Mouse (Mus musculus): ENCODE measurements around the gene Mettl7a2. TPM values are rescaled to one million over a fixed set of nuclear protein-coding genes. Genes with fewer than 3 reads are reported as not detected.

Mettl7a2 gene
- total RNA-seq, 1 experiment, result 1.4 TPM

DNA sequence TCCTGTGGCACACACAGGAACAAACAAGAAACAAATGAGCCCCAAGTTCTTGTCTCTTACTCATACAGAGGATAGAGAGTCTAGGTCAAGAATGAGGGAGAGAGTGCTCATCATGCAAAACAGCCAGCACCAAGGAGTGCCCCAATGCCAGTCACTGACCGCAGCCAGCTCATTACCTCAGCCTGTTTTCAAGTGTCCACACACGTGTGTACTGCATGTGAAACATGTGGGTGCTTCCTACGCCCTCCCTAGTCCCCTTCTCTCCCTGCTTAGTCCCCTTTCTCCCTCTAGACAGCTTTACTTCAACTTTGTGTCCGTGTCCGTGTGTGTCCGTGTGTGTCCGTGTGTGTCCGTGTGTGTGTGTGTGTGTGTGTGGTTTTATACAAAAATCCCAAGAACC, 26.7 kb downstream of the Mettl7a2 start:
- Histone ChIP-seq H3K9me3 (ENCODE audit: control insufficient read depth, insufficient read depth, low read depth, low read length) (no peaks in the 10 kb centered on the region), H3K4me1 (ENCODE audit: control insufficient read depth in 2 of 2, insufficient read depth in 2 of 2, low read length in 2 of 2, poor library complexity in 1 of 2) (no peaks in the 10 kb centered on the region), H3K27ac (ENCODE audit: insufficient read depth, low read depth, low read length, poor library complexity, severe bottlenecking) (no peak overlapping the region), H3K36me3 (ENCODE audit: control insufficient read depth, insufficient read depth, low read length, poor library complexity, severe bottlenecking) (no peaks in the 10 kb centered on the region), H3K4me3 (ENCODE audit: insufficient read depth in 1 of 2, low read depth in 1 of 2, low read length in 2 of 2, poor library complexity in 1 of 2, severe bottlenecking in 1 of 2) (no peak overlapping the region), H3K9ac (ENCODE audit: insufficient read depth, low read depth, low read length, poor library complexity, severe bottlenecking) (no peak overlapping the region)
- TF ChIP-seq HCFC1 (IDR thresholded peaks at IDR 0.05; ENCODE audit: borderline replicate concordance, insufficient read depth, low read length) (no peak), ZC3H11A (IDR thresholded peaks at IDR 0.05; ENCODE audit: borderline replicate concordance, low read depth, low read length) (no peak), CHD2 (IDR thresholded peaks at IDR 0.05; ENCODE audit: low read depth, low read length) (no peak), ZNF384 (IDR thresholded peaks at IDR 0.05; ENCODE audit: low read depth, low read length) (no peak), MAFK (IDR thresholded peaks at IDR 0.05; ENCODE audit: insufficient read depth, low read depth, low read length) (no peak)
- no peak for DNase-seq (ENCODE audit: low read depth, low spot score)
- in situ Hi-C loops (cut with MboI; ENCODE audit: low sequenced_read_pairs in 2 of 2, unreplicated experiment in 2 of 2), result no loop called here

- H3K27ac ChIP-seq (ENCODE audit: insufficient read depth, low read depth, low read length, poor library complexity, severe bottlenecking), result no peak overlapping the region
- H3K9ac ChIP-seq (ENCODE audit: insufficient read depth, low read depth, low read length, poor library complexity, severe bottlenecking), result no peak overlapping the region
- in situ Hi-C loops (cut with MboI; ENCODE audit: low sequenced_read_pairs in 2 of 2, unreplicated experiment in 2 of 2), result no loop called here
- no peaks in the 10 kb centered on the region for H3K4me1 ChIP-seq (ENCODE audit: control insufficient read depth in 2 of 2, insufficient read depth in 2 of 2, low read length in 2 of 2, poor library complexity in 1 of 2)
- DNase-seq (ENCODE audit: low read depth, low spot score), result no peak
- H3K4me3 ChIP-seq (ENCODE audit: insufficient read depth in 1 of 2, low read depth in 1 of 2, low read length in 2 of 2, poor library complexity in 1 of 2, severe bottlenecking in 1 of 2), result no peak overlapping the region
- no peaks in the 10 kb centered on the region for H3K36me3 ChIP-seq (ENCODE audit: control insufficient read depth, insufficient read depth, low read length, poor library complexity, severe bottlenecking)
- TF ChIP-seq CHD2 (IDR thresholded peaks at IDR 0.05; ENCODE audit: low read depth, low read length) (no peak), ZC3H11A (IDR thresholded peaks at IDR 0.05; ENCODE audit: borderline replicate concordance, low read depth, low read length) (no peak)
- no peaks in the 10 kb centered on the region for H3K9me3 ChIP-seq (ENCODE audit: control insufficient read depth, insufficient read depth, low read depth, low read length)
Observed at GRCm38 (mm10) chr15:100380104-100380503, 27.1 kb downstream of the Mettl7a2 start.

DNA sequence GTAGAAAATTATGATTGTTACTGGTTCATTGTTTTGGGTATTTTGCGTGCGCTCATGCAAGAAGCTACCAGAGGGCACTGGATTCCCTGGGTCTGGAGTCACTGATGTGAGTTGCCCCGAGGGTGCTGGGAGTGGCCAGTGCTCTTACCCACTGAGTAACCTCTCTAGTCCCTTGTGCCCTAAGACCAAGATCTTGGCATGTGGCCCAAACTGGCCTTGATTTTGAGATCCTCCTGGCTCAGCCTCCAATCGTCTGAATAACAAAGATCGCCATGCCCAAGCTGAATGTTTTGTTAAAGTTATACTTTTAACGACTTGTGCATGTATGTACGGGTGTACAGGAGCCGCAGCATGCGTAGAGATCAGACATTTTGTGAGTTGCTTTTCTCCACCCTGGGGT, 32.7 kb downstream of the Mettl7a2 start:
- H3K9ac ChIP-seq (ENCODE audit: insufficient read depth, low read depth, low read length, poor library complexity, severe bottlenecking), result no peak overlapping the region
- in situ Hi-C loops (cut with MboI; ENCODE audit: low sequenced_read_pairs in 2 of 2, unreplicated experiment in 2 of 2), result no loop called here
- no peak overlapping the region for H3K27ac ChIP-seq (ENCODE audit: insufficient read depth, low read depth, low read length, poor library complexity, severe bottlenecking)
- H3K4me3 ChIP-seq (ENCODE audit: insufficient read depth in 1 of 2, low read depth in 1 of 2, low read length in 2 of 2, poor library complexity in 1 of 2, severe bottlenecking in 1 of 2), result no peak overlapping the region
- no peak for DNase-seq (ENCODE audit: low read depth, low spot score)
- H3K4me1 ChIP-seq (ENCODE audit: control insufficient read depth in 2 of 2, insufficient read depth in 2 of 2, low read length in 2 of 2, poor library complexity in 1 of 2), result no peaks in the 10 kb centered on the region
- H3K9me3 ChIP-seq (ENCODE audit: control insufficient read depth, insufficient read depth, low read depth, low read length), result no peaks in the 10 kb centered on the region
- no peak for TF ChIP-seq CHD2 (IDR thresholded peaks at IDR 0.05; ENCODE audit: low read depth, low read length)
- no peak for TF ChIP-seq ZC3H11A (IDR thresholded peaks at IDR 0.05; ENCODE audit: borderline replicate concordance, low read depth, low read length)
- no peak for TF ChIP-seq MAFK (IDR thresholded peaks at IDR 0.05; ENCODE audit: insufficient read depth, low read depth, low read length)
- no peak for TF ChIP-seq HCFC1 (IDR thresholded peaks at IDR 0.05; ENCODE audit: borderline replicate concordance, insufficient read depth, low read length)
- TF ChIP-seq ZNF384 (IDR thresholded peaks at IDR 0.05; ENCODE audit: low read depth, low read length), result no peak
- H3K36me3 ChIP-seq (ENCODE audit: control insufficient read depth, insufficient read depth, low read length, poor library complexity, severe bottlenecking), result 0 out of 2 replicates have a peak, but pooled peaks cover 2% of the 10 kb centered on the region

DNA sequence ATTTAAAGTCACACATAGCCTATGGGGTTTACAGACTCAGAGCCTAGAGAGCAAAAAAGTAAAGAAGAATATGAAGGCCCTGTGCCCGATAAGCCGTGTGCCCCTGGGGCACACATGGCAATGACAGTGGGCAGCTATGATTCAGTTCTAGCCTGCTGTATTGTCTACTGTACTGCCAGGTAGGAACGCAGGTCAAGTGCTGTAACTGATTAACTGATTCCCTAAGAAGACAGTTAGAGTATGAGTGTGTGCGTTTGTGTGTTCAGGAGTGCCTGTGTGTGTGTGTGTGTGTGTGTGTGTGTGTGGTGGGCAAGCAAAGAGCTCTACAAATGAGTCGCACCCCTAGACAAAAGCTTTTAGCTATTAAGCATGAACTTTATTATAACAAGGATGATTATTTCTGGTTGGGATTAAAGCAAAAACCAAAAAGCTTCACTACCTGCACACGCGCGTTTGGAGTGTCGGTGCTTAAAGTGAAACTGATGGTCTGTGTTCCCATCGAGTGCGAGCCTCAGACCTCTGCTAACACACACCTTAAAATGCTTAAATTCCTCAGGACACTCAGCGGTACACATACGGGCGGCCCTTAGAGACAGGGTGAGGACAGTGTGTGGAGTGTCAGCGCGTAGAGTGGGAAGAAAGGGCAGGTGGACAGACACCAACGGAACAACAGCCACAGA, 34.7 kb downstream of the Mettl7a2 start:
- no peak for TF ChIP-seq ZNF384 (IDR thresholded peaks at IDR 0.05; ENCODE audit: low read depth, low read length)
- TF ChIP-seq MAFK (IDR thresholded peaks at IDR 0.05; ENCODE audit: insufficient read depth, low read depth, low read length), result no peak
- no peak for TF ChIP-seq CHD2 (IDR thresholded peaks at IDR 0.05; ENCODE audit: low read depth, low read length)
- TF ChIP-seq ZC3H11A (IDR thresholded peaks at IDR 0.05; ENCODE audit: borderline replicate concordance, low read depth, low read length), result no peak
- TF ChIP-seq HCFC1 (IDR thresholded peaks at IDR 0.05; ENCODE audit: borderline replicate concordance, insufficient read depth, low read length), result no peak
- no peak overlapping the region for H3K4me3 ChIP-seq (ENCODE audit: insufficient read depth in 1 of 2, low read depth in 1 of 2, low read length in 2 of 2, poor library complexity in 1 of 2, severe bottlenecking in 1 of 2)
- H3K9me3 ChIP-seq (ENCODE audit: control insufficient read depth, insufficient read depth, low read depth, low read length), result no peaks in the 10 kb centered on the region
- no peak overlapping the region for H3K27ac ChIP-seq (ENCODE audit: insufficient read depth, low read depth, low read length, poor library complexity, severe bottlenecking)
- peaks cover under 1 to 2% of the 10 kb centered on the region in 2 experiments; a peak in 1 of 4 replicates for H3K4me1 ChIP-seq (ENCODE audit: control insufficient read depth in 2 of 2, insufficient read depth in 2 of 2, low read length in 2 of 2, poor library complexity in 1 of 2)
- in situ Hi-C loops (cut with MboI; ENCODE audit: low sequenced_read_pairs in 2 of 2, unreplicated experiment in 2 of 2), result no loop called here
- DNase-seq (ENCODE audit: low read depth, low spot score), result no peak
- no peak overlapping the region for H3K9ac ChIP-seq (ENCODE audit: insufficient read depth, low read depth, low read length, poor library complexity, severe bottlenecking)
- 0 out of 2 replicates have a peak, but pooled peaks cover 2% of the 10 kb centered on the region for H3K36me3 ChIP-seq (ENCODE audit: control insufficient read depth, insufficient read depth, low read length, poor library complexity, severe bottlenecking)

Data from ES-E14 (cell line).